Mouse (Mus musculus): ENCODE measurements around the gene Lgals7. TPM values are rescaled to one million over a fixed set of nuclear protein-coding genes. Genes with fewer than 3 reads are reported as not detected.

Gene Lgals7
- not detected for total RNA-seq (2018; cell fraction: chromatin; rRNA removed)
- total RNA-seq (2018; cell fraction: cytosol; rRNA removed) = not detected
- total RNA-seq (2018; cell fraction: nucleus; rRNA removed) = not detected
- polyA plus RNA-seq (2018) = not detected in 3 replicates

GRCm38 (mm10) chr7:28863540-28863939, at the start of gene Lgals7:
TSS of gene Lgals7 (plus strand) at chr7:28863853.
- Histone ChIP-seq H3K27ac (no peak within 1 kb of the TSS), H3K36me3 (ENCODE audit: inconsistent target) (no peaks in the 10 kb centered on the region), H3K4me3 (ENCODE audit: inconsistent target) (no peak within 1 kb of the TSS), H3K79me2 (ENCODE audit: inconsistent target) (no peaks in the 10 kb centered on the region)
- 82% methylated on average over 6 of the region's 6 CpGs for WGBS (ENCODE audit: missing documents)

GRCm38 (mm10) chr7:28814306-28815034, 49.2 kb upstream of the Lgals7 start:
- WGBS (ENCODE audit: missing documents) = 69% methylated on average over 5 of the region's 5 CpGs
- H3K27ac ChIP-seq = no peak overlapping the region

GRCm38 (mm10) chr7:28815230-28815629, 48.4 kb upstream of the Lgals7 start:
- H3K4me3 ChIP-seq (ENCODE audit: inconsistent target) = no peak overlapping the region
- no peak overlapping the region for H3K27ac ChIP-seq
- 97% methylated on average over 9 of the region's 9 CpGs for WGBS (ENCODE audit: missing documents)
- peaks cover 64% of the 10 kb centered on the region for H3K36me3 ChIP-seq (ENCODE audit: inconsistent target)
- peaks cover 78% of the 10 kb centered on the region for H3K79me2 ChIP-seq (ENCODE audit: inconsistent target)

More at GRCm38 (mm10) chr7:28814306-28815034, 49.2 kb upstream of the Lgals7 start:
- Histone ChIP-seq H3K36me3 (ENCODE audit: inconsistent target) (peaks cover 57% of the 10 kb centered on the region), H3K79me2 (ENCODE audit: inconsistent target) (peaks cover 78% of the 10 kb centered on the region), H3K4me3 (ENCODE audit: inconsistent target) (no peak overlapping the region)

- WGBS (ENCODE audit: missing documents) = 82% methylated on average over 9 of the region's 9 CpGs
- Histone ChIP-seq H3K36me3 (ENCODE audit: inconsistent target) (peaks cover 74% of the 10 kb centered on the region), H3K27ac (no peak overlapping the region), H3K79me2 (ENCODE audit: inconsistent target) (peaks cover 78% of the 10 kb centered on the region), H3K4me3 (ENCODE audit: inconsistent target) (no peak overlapping the region)
Observed at GRCm38 (mm10) chr7:28816201-28816600, 47.5 kb upstream of the Lgals7 start.

DNA sequence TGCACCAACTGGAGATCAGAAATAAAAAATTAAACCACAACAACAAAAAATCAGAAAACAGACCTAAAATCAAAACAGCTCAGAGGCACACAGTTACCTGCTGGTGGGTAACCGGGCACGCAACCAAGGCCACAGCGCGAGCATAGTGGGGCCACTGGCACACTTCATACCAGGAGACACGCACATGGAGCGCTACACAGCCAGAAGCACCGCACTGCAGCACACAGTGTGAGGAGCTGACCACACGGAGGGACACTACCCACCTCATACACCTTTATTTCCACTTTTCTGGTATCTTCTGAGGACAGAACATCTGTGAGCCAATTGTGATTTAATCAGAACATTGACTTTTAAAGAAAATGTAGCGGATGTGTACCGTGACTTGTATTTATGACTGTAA, 46.7 kb upstream of the Lgals7 start:
- Histone ChIP-seq H3K79me2 (ENCODE audit: inconsistent target) (peaks cover 71% of the 10 kb centered on the region), H3K27ac (no peak overlapping the region), H3K36me3 (ENCODE audit: inconsistent target) (peaks cover 80% of the 10 kb centered on the region), H3K4me3 (ENCODE audit: inconsistent target) (no peak overlapping the region)
- 98% methylated on average over 10 of the region's 10 CpGs for WGBS (ENCODE audit: missing documents)

DNA sequence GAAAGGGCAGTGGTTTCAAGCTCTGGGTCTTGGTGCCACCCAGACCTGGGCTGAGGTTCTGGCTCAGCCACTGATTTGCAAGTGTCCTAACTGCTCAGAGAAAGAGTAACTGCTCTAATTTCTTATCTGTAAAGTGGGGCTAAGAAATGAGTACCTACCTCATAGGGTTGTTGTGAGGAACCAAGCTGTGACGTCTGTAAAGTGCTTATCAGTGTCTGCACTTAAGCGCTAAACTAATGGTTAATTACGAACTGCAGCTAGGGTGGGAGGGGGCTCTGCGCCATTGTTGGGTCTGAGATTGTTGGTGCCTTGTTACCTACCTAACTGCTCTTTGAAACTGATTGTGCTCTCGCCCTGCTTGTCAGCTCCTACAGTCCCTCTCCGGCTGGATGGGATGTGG, 46.1 kb upstream of the Lgals7 start:
- Histone ChIP-seq H3K36me3 (ENCODE audit: inconsistent target) (peaks cover 85% of the 10 kb centered on the region), H3K27ac (no peak overlapping the region), H3K79me2 (ENCODE audit: inconsistent target) (peaks cover 65% of the 10 kb centered on the region), H3K4me3 (ENCODE audit: inconsistent target) (no peak overlapping the region)
- WGBS (ENCODE audit: missing documents) = 93% methylated on average over 6 of the region's 6 CpGs

- WGBS (ENCODE audit: missing documents) = 88% methylated on average over 4 of the region's 4 CpGs
- Histone ChIP-seq H3K79me2 (ENCODE audit: inconsistent target) (peaks cover 60% of the 10 kb centered on the region), H3K27ac (no peak overlapping the region), H3K4me3 (ENCODE audit: inconsistent target) (no peak overlapping the region), H3K36me3 (ENCODE audit: inconsistent target) (peaks cover 87% of the 10 kb centered on the region)
Observed at GRCm38 (mm10) chr7:28817957-28818356, 45.7 kb upstream of the Lgals7 start.

GRCm38 (mm10) chr7:28818436-28818835, 45.2 kb upstream of the Lgals7 start:
- WGBS (ENCODE audit: missing documents) = 87% methylated on average over 12 of the region's 18 CpGs
- H3K79me2 ChIP-seq (ENCODE audit: inconsistent target) = peaks cover 56% of the 10 kb centered on the region
- no peak overlapping the region for H3K27ac ChIP-seq
- H3K36me3 ChIP-seq (ENCODE audit: inconsistent target) = peaks cover 84% of the 10 kb centered on the region
- no peak overlapping the region for H3K4me3 ChIP-seq (ENCODE audit: inconsistent target)

GRCm38 (mm10) chr7:28818861-28819452, 44.7 kb upstream of the Lgals7 start:
- H3K79me2 ChIP-seq (ENCODE audit: inconsistent target) = peaks cover 50% of the 10 kb centered on the region
- 100% methylated on average over 4 of the region's 4 CpGs for WGBS (ENCODE audit: missing documents)
- H3K36me3 ChIP-seq (ENCODE audit: inconsistent target) = peaks cover 79% of the 10 kb centered on the region
- H3K4me3 ChIP-seq (ENCODE audit: inconsistent target) = no peak overlapping the region
- no peak overlapping the region for H3K27ac ChIP-seq

DNA sequence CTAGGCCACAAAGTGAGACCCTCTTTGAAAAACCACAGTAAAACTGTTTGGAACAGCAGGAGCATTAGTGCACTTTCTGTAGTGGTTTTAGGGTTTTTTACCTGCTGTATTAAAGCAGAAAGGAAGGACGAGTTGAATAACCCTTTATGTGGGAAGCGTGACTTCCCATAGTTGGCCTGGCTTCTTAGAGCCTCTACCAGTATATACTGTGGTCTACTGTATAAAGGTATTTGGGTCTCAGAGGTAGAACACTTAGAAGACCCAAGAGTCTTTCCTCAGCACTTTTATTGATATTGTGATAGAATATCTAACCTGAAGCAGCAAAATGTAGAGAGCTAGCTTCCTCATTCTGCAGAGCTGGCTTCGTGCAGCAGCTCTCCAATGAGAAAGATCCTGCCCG, 44.1 kb upstream of the Lgals7 start:
- Histone ChIP-seq H3K79me2 (ENCODE audit: inconsistent target) (peaks cover 44% of the 10 kb centered on the region), H3K27ac (no peak overlapping the region), H3K36me3 (ENCODE audit: inconsistent target) (peaks cover 73% of the 10 kb centered on the region), H3K4me3 (ENCODE audit: inconsistent target) (no peak overlapping the region)
- WGBS (ENCODE audit: missing documents) = 88% methylated on average over 4 of the region's 4 CpGs

GRCm38 (mm10) chr7:28820358-28821260, 43.0 kb upstream of the Lgals7 start:
- Histone ChIP-seq H3K4me3 (ENCODE audit: inconsistent target) (no peak overlapping the region), H3K36me3 (ENCODE audit: inconsistent target) (peaks cover 63% of the 10 kb centered on the region), H3K27ac (no peak overlapping the region), H3K79me2 (ENCODE audit: inconsistent target) (peaks cover 34% of the 10 kb centered on the region)
- WGBS (ENCODE audit: missing documents) = 61% methylated on average over 12 of the region's 12 CpGs

DNA sequence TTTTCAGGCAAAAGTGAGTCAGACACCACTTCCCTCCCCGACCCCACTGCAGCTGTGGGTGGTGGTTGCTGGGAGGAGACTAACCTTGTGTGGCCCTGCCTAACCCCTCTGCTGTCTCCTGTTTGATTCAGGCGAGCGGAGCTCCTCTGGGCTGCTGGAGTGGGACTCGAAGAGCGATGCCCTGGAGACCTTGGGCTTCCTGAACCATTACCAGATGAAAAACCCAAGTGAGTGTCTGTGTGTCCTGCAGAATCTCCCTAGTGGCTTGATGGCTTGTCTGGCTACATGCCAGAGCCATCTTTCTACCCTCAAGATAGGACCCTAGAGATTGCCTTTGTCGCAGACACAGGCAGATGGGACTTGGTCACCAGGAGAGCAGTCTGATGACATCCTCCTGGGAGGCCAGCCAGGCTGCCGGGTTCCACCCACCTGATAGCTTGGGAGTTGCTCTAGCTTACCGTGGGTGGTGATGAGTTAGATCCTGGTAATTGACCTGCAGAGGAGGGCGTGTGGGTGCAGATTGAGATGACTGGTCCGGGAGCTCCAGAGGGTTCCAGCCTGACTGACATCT, 42.3 kb upstream of the Lgals7 start:
- Histone ChIP-seq H3K79me2 (ENCODE audit: inconsistent target) (peaks cover 33% of the 10 kb centered on the region), H3K27ac (no peak overlapping the region), H3K36me3 (ENCODE audit: inconsistent target) (peaks cover 55% of the 10 kb centered on the region), H3K4me3 (ENCODE audit: inconsistent target) (no peak overlapping the region)
- WGBS (ENCODE audit: missing documents) = 77% methylated on average over 9 of the region's 10 CpGs

GRCm38 (mm10) chr7:28822556-28822955, 41.1 kb upstream of the Lgals7 start:
- Histone ChIP-seq H3K36me3 (ENCODE audit: inconsistent target) (peaks cover 43% of the 10 kb centered on the region), H3K79me2 (ENCODE audit: inconsistent target) (peaks cover 24% of the 10 kb centered on the region), H3K4me3 (ENCODE audit: inconsistent target) (no peak overlapping the region), H3K27ac (no peak overlapping the region)
- WGBS (ENCODE audit: missing documents) = 89% methylated on average over 1 of the region's 1 CpGs

All from macrophage (primary cell).